Mouse (Mus musculus) gastrocnemius, postnatal 36 days (tissue): Measurements from ENCODE around the gene Gm49368. TPM values are rescaled to one million over a fixed set of nuclear protein-coding genes. Genes with fewer than 3 reads are reported as not detected.

Experiments
- DNase-seq, 2 experiments: peaks; one replicate each; pipeline ENCODE4 v3.0.0; 2022
- intact Hi-C: fragments of 180-260 bp; cut with DNase I; formaldehyde crosslinking; loops from one replicate; pipeline ENCODE4 v1.15.1; 2025
- total RNA-seq, 2 experiments: library from RNA; stranded (reverse); gene quantifications; 2 replicates each; pipeline ENCODE4 v1.2.3; 2021

Gene Gm49368
- total RNA-seq, 2 experiments from 2014 or later, result 0.05 TPM; not detected in 1

DNA sequence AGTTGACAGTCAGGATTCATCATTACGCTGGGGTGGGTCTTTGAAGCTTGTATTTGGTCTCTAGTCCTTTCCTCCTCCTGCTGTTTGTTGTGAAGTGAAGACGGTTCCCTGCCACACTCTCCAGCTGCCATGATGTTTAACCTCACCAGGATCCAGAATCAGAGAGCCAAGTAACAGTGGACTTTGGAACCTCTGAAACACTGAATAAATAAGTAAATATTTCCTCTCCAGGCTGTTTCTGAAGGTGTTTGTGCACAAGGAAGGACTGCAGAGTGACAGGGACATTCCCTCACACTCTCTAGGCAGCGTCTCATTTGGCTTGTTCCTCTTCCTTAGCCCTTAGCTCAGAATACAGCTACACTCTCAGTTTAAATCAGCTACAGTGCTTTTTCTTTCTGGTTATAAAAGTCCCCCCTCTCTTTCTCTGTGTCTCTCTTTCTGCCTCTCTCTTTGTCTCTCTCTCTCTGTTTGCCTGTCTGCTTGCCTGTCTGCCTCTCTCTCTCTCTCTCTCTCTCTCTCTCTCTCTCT, 5.5 kb upstream of the Gm49368 start:
- DNase-seq, result no peak
- intact Hi-C loops, result no loop called here

DNA sequence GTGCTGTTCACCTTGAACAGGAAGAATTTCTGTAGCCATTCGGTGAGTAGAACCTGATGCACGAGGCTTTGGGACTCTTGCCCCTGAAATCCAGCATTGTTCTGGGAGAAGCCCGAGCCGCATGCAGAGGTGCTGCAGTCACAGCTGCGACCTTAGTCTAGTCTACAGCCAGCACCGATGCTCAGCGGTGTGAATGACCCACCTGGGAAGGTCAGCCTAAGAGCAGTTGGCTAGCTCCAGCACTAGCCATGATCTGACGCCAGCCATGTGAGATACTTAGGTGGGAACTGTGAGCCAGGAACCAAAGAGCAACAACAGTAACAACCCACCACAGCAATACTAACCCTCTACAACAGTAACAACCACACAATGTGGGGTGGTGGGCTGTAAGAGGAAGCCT, 4.6 kb upstream of the Gm49368 start:
- intact Hi-C loops, result no loop called here
- DNase-seq, result no peak

DNA sequence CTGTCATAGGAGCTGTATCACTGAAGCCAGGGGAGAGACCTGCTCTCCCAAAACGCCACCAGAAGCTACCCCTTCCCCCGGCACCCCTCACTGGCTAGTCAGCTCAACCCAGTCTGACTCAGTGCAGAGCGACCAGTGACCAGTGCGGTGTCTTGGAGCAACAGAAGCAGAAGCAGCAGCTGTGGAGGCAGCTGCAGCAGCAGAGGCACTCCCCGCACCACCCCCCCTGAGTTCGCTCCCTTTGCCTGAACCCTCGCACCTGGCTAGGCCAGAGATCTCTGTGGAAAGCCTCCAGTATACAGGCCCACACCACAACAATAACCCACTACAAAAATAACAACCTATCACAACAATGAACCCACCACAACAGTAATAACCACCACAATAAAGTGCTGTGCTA, 3.9 kb upstream of the Gm49368 start:
- intact Hi-C loops, result no loop called here

DNA sequence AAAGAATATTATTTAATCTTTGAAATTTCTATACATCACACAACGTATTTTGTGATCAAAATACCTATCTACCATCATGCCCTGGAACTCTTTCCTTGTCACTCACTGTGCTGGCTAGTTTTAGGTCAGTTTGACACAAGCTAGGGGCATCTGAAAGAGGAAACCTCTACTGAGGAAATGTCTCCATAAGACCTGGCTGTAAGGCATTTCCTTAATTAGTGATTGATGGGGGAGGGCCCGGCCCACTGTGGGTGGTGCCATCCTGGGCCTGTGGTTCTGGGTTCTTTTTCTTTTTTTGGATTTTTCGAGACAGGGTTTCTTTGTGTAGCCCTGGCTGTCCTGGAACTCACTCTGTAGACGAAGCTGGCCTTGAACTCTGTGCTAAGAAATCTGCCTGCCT, 3.4 kb upstream of the Gm49368 start:
- DNase-seq, result no peak
- intact Hi-C loops, result no loop called here

More for the DNA sequence above, 3.9 kb upstream of the Gm49368 start:
- DNase-seq, result no peak

DNA sequence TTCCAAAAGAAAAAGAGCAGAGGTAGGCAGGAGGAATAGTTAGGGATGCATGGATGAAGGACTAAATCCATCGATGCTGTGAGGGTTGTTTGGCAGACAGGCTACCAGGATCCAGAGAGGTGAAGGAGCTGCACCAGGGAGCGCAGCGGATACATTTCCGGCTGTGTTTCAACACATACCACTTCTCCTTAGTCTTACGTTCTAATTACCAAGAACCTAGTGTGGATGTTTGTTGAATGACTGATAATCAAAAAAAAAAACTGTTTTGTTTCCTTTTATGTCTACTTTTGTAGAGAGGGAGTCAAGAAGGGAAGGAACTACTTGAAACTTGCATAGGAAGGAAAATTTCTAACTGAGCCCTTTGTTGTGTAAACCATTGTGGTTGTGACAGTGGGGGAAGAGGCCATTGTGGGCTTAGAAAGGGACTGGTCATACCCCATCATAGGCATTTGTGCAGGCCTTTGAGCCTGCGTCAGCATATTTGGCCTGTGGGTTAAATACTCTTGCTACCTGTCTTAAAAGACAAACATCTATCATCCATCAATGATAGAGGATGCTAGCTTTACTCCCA, 813 bp downstream of the Gm49368 start:
- intact Hi-C loops, result no loop called here
- no peak for DNase-seq

DNA sequence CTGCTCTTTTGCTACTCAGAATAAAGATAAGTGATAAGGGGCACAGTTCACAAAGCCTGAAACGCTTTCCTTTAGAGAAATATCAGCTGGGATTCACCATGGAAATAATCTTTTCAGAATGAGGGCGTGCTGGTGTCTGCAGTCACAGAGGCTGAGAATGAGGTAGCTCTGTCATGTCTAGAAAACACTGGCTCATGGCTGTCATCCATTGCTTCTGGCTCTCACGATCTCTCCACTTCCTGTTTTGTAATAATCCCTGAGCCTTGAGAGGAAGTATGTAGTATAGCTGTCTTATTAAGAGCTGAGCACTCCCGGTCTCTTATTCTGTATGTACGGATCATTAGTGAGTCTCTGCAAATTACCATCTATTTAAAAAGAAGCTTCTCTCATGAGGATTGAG, 3.1 kb downstream of the Gm49368 start:
- intact Hi-C loops, result no loop called here
- no peak for DNase-seq

DNA sequence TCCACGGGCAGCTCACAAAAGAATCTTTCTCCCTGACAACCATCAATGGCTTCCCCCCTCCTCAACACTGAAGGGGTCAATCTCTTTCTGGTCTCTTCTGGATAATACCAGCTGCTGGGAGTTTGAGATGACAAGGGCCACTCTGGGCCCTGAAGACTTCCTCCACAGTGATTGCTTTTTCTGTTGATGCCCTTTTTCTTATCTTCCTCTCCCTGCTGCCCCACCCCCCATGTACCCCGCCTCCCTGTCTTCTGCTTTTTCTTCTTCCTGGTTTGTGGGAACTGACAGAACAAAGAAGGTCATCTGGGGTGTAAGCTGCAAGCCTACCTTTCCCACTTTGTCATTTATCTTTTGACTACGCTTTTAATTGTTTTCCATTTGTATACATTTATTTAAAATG, 5.4 kb downstream of the Gm49368 start:
- intact Hi-C loops, result no loop called here
- DNase-seq, result no peak

DNA sequence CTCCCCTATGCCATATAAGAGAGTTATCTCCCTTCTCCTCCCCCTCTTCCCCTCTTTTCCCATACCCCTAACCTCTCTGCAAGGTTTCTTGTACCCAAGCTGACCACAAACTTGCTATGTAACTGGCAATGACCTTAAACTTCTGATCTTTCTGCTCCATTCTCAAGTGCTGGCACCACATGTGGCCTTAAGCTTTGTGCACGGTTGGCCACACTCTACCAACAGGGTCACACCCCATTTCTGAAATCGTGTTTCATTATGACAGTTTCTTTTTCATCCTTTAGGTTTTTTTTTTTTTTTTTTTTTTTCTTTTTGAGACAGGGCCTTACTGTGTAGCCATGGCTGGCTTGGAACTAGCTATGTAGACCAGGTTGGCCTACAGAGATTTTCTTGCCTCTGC, 7.4 kb downstream of the Gm49368 start:
- no peak for DNase-seq
- intact Hi-C loops, result no loop called here

DNA sequence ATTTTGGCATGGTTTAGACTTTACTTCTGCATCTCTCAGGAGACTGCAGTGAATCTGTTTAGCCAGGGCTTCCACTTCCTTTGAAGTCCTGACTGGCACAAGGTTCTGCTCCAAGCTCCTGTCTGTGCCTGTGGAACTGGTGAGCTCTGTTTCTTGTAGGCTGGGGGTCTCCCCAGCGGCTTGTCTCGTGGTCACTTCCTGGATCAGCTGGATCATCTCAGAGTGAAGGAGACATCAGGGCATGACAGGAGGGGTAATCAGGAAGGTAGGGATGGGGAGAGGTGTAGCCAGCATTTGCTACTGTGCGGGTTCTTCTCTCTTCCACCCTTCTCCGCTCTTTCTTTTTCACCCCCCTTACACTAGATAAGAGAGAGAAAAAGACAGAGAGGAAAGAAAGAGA, 9.3 kb downstream of the Gm49368 start:
- no peak for DNase-seq
- intact Hi-C loops, result no loop called here

DNA sequence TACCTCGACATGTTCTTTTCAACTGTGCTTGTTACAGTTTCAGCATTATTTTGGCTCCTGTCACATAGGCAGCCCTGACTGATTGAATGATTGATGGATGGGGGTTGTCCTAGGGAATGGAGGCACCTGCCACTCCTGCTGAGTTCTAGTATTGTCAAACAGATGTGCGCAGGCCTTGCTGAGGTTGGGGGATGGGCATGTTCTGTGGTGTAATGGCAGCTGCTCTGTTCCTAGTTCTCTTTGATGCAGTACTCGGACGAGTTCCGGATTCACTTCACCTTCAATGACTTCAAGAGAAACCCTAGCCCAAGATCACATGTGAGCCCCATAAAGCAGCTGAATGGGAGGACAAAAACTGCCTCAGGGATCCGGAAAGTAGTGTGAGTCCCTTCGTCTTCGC, 17.5 kb downstream of the Gm49368 start:
- intact Hi-C loops, result no loop called here
- no peak for DNase-seq

DNA sequence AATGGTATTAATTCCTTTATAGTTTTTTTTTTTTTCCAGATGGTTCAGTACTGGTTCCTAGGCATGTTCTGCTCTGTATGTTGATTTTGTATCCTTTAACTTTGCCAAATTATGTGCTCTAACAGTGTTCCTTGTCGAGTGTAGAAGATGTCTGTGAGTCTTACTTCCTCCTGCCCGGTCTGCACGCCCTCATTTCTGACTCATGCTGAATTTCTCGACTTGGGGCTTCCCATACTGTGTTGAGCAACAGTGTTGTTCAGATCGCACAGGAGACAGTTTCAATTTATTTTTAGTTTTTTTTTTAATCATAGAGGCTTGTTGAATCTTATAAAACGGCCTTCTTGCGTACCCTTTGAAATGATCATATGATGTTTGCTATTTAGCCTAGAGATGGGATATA, 26.7 kb downstream of the Gm49368 start:
- DNase-seq, result no peak
- intact Hi-C loops, result no loop called here

DNA sequence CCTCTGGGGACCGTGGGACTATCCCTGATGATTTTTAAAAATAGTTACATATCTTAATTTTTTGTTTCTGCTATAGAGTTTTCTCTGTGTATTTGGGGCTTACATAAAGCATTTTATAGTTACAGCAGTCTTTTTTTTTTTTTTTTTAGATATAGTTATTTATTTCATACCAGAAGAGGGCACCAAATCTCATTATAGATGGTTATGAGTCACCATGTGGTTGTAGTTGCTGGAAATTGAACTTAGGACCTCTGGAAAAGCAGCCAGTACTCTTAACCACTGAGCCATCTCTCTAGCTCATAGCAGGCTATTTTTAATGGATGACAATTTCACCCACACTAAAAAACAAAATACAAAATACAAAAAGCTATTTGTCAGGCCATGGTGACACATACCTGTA, 35.7 kb downstream of the Gm49368 start:
- DNase-seq, result no peak
- intact Hi-C loops, result no loop called here

DNA sequence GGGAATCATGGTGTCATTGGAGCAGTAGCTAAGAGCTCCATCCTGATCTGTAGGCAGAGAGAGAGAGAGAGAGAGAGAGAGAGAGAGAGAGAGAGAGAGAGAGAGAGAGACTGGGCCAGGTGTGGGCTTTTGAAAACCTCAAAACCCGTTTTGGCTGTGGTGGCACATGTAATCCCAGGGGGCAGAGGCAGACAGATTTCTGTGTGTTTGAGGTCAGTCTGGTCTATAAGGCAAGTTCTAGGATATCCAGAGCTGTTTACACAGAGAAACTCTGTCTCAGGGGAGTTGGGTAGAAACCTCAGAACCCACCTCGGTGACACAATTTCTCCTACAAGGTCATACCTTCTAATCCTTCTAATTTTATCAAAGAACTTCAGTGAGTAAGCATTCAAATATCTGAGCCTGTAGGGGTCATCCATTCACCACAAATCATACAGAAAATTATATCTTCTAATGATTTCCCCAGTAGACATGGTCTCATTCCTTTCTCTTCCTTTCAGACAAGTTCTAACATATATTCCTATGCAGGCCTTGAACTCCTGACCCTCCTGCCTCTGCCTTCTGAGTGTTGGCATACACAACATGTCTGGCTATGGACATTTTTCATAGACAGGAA, 38.4 kb downstream of the Gm49368 start:
- no peak for DNase-seq
- intact Hi-C loops, result loop anchor here (2.0 kb wide), 1 partner anchor 108 kb away; no protein-coding TSS in a partner anchor

DNA sequence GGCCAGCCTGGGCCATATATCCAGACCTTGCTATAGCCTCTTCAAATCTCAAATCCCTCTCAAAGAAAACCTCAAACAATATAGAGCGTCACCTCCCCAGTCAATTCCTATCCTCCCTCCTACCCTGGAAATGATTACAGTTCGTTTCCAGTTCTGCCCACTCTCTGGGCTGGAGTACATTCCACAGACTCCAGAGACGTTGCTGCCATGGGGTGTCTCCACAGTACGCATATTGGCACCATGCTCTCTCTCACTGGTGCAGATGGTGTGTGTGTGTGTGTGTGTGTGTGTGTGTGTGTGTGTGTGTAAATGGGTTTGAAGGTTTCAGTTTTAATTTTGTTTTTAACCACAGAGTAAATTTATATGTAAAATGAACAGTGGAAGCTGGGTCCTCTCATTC, 42.8 kb downstream of the Gm49368 start:
- no peak for DNase-seq
- intact Hi-C loops, result no loop called here

DNA sequence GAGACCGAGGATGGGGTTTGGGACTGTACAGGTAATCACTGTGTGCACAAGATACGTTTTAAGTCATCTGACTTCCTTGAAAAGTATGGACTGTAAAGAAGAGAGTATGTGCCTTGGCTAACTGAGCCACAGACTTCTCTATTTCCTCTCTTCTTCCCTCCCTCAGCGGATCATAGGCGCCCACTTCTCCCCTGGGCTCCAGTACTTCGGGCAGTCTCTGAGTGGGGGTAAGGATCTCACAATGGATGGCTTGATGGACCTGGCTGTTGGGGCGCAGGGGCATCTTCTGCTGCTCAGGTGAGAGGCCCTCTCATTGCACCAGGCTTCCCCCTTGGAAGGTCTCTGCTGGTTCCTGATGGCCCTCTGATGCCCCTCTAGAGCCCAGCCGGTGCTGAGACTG, 45.0 kb downstream of the Gm49368 start:
- DNase-seq, result no peak
- intact Hi-C loops, result no loop called here

DNA sequence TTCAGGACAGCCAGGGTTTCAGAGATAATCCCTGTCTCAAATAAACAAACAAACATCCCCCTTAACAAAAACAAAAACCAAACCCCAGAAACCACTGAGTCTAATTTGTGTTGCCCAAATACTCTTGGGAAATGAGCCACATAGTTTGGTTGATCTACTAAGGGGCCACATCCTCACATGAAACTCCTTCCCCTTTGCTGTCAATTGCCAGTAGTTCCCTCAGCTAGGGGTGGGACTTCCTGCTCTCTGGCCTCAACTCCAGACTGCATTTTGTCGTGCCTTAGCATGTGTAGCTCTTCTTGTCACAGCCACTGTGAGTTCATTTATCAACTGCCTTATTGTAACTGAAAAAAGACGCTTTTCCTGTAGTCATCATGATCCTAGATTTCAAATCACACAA, 47.8 kb downstream of the Gm49368 start:
- intact Hi-C loops, result no loop called here
- DNase-seq, result no peak

DNA sequence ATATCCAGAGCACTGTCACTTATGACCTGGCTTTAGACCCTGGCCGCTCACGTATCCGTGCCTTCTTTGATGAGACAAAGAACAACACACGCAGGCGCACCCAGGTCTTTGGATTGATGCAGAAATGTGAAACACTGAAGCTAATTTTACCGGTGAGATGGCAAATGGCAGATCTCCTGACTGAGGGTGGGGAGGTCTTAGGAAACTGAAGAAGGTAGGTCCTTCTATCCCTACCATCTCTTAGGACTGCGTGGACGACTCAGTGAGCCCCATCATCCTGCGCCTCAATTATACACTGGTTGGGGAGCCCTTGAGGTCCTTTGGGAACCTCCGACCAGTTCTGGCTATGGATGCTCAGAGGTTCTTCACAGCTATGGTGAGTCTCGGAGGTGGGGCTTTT, 49.6 kb downstream of the Gm49368 start:
- intact Hi-C loops, result no loop called here
- no peak for DNase-seq

DNA sequence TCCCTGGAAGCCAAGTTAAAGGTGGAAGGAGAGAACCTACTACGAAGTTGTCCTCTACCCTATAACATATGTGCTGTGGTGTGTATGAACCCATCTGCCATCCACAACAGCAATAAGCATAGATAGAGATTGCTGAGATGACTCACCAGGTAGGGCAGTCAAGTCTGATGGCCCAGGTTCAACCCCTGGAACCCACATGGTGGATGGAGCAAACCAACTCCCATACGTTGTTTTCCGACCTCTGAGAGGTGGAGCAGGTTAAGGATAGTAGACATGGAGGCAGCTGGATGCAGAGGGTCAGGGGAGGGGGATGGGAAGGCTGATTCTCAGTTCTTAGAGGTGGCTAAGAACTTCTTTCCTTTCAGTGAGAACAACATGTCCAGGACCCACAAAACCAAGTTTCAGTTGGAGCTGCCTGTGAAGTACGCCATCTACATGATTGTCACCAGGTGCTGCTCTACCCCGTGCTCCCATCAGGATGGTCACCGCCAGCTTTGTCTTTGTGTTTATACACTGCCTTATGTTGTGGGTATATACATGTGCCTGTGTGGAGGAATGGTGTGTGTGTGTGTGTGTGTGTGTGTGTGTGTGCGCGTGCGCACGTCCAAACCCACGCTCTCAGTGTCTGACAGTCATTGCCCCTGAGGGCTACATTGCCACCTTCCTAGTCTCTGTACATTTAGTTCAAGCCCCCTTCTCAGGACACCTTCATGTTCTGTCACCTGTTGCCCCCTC, 52.1 kb downstream of the Gm49368 start:
- no peak for DNase-seq

DNA sequence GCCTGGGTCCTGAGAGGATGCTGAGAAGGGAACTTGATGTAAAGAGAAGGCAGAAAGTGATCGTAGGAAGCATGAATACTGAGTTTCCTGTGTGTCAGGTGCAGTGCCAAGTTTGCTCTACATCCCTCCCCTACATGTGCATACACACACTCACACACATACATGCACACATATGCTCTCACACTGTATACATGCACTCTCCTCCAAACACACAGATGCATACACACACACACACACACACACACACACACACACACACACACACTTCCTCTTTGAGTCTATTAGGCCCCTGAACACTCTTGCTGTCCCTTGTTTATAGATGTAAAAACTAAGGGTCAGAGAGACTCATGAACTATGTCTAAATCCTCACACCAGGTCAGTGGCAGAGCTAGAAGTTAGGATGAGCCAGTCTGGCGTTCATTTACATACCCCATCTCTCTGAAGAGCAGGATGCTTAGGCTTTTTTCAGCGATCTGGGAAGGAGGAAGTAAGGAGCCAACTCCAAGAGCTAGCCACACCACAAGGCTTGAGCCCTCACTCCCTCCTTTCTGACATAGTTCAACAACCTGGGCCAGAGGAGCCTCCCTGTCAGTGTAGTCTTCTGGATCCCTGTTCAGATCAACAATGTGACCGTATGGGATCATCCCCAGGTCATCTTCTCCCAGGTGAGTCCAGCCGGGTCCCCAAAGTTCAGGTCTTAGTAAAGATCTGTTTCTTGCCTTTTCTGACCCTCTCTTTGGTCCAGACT, 52.9 kb downstream of the Gm49368 start:
- DNase-seq, result no peak
- intact Hi-C loops, result no loop called here

More for the DNA sequence above, 52.1 kb downstream of the Gm49368 start:
- intact Hi-C loops, result no loop called here

DNA sequence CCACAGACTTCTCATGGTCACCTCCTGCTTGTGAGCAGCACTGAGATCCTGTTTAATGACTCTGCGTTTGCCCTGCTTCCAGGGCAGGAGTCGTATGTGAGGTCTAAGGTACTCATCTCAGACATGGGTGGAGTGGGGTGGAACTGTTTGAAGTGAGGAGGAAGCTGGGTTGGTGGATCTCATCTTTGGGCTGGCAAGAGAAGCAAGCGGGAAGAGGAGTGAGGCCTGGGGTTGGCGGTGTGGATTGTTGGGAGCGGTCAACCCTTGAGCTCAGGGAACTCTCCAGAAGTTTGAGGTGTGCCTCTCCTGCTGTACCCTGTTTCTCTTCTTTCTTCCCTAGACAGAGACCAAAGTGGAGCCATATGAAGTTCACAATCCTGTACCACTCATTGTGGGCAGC, 53.9 kb downstream of the Gm49368 start:
- intact Hi-C loops, result no loop called here
- no peak for DNase-seq
